Mouse (Mus musculus) natural killer cell, adult 2 months (primary cell): ENCODE results near the gene Utrn.

Source experiments
- DNase-seq, 2 experiments: peaks; one replicate each; pipeline ENCODE4 v3.0.0; 2022; ENCODE audit warnings: low spot score in 2 of 2

Gene Utrn

GRCm38 (mm10) chr10:12426866-12427265 is 442.3 kb downstream of the Utrn start:
- DNase-seq, result no peak

GRCm38 (mm10) chr10:12424944-12425343 is 444.2 kb downstream of the Utrn start:
- DNase-seq, result no peak

GRCm38 (mm10) chr10:12423994-12424725 is 445.0 kb downstream of the Utrn start:
- DNase-seq, result no peak

GRCm38 (mm10) chr10:12414967-12415366 is 454.2 kb downstream of the Utrn start:
- DNase-seq, result no peak

- no peak for DNase-seq
Measured at GRCm38 (mm10) chr10:12406338-12407110, 462.6 kb downstream of the Utrn start.

- DNase-seq, result no peak
Measured at GRCm38 (mm10) chr10:12399450-12399849, 469.7 kb downstream of the Utrn start.

- DNase-seq, result no peak
Measured at GRCm38 (mm10) chr10:12380139-12380538, 489.0 kb downstream of the Utrn start.

- no peak for DNase-seq
Measured at GRCm38 (mm10) chr10:12379123-12379522, 490.0 kb downstream of the Utrn start.

GRCm38 (mm10) chr10:12377727-12378126 is 491.4 kb downstream of the Utrn start:
- no peak for DNase-seq

- DNase-seq, result no peak
Measured at GRCm38 (mm10) chr10:12376015-12376414, 493.1 kb downstream of the Utrn start.

- no peak for DNase-seq
Measured at GRCm38 (mm10) chr10:12374741-12375140, 494.4 kb downstream of the Utrn start.

- DNase-seq, result no peak
Measured at GRCm38 (mm10) chr10:12354556-12354955, 514.6 kb downstream of the Utrn start.

GRCm38 (mm10) chr10:12354106-12354505 is 515.1 kb downstream of the Utrn start:
- no peak for DNase-seq

- no peak for DNase-seq
Measured at GRCm38 (mm10) chr10:12339704-12340558, 529.2 kb downstream of the Utrn start.

GRCm38 (mm10) chr10:12339005-12339703 is 530.0 kb downstream of the Utrn start:
- DNase-seq, result no peak
